In genomic region chr6:6143525-6143924, GRCm38 (mm10) we compare ENCODE assay signal across 25 mouse cellular contexts.
A peak's percentile ranks its signal among the peaks of the same experiment; 100 is the strongest.
DNase-seq lines count a peak whose midpoint lies in the region; ATAC-seq lines count a peak whose summit lies in the region.
"Had no signal": no experiment of that assay in that cellular context is flagged by ENCODE, and none has a peak within 500 bp of the region (broad histone marks: within the 10 kb centered on the region; RNA-seq: fewer than 3 reads in every experiment).

No protein-coding gene starts in this region.

- ATAC-seq in limb, embryonic 12.5 days (ENCODE audit: insufficient number of reproducible peaks, insufficient read depth, low FRiP score, low TSS enrichment, low read depth): no peak
- peak; percentile 36; the same call in 1 of the 2 replicates for ATAC-seq in lung, embryonic 16.5 days (ENCODE audit: low read depth)
- ATAC-seq: CD4-positive, CD25-positive, alpha-beta regulatory T cell, adult 4 months; forebrain, embryonic 13.5 days; forebrain, embryonic 16.5 days; hindbrain, postnatal 0 days had no signal

- 27% methylated on average over 7 of the region's 7 CpGs for WGBS in limb, embryonic 12.5 days
- WGBS in limb, embryonic 10.5 days: 46% methylated on average over 7 of the region's 7 CpGs
- 35% methylated on average over 7 of the region's 7 CpGs for WGBS in lung, embryonic 16.5 days

- 0 out of 2 replicates have a peak overlapping the region, but pooled peaks have one; percentile 12 for H3K27ac ChIP-seq in limb, embryonic 12.5 days
- H3K27ac ChIP-seq in limb, embryonic 10.5 days: no peak overlapping the region
- H3K27ac ChIP-seq in lung, embryonic 16.5 days (ENCODE audit: low read length): no peak overlapping the region
- H3K27ac ChIP-seq: forebrain, embryonic 10.5 days; forebrain, embryonic 13.5 days; heart, embryonic 15.5 days; hindbrain, embryonic 14.5 days; hindbrain, postnatal 0 days had no signal

- no peak overlapping the region for H3K9ac ChIP-seq in limb, embryonic 12.5 days (replicated peaks)
- H3K9ac ChIP-seq in lung, embryonic 16.5 days (ENCODE audit: low read length): no peak overlapping the region
- H3K9ac ChIP-seq: forebrain, embryonic 13.5 days; heart, embryonic 12.5 days; heart, embryonic 15.5 days; hindbrain, embryonic 14.5 days had no signal

- H3K27me3 ChIP-seq in limb, embryonic 12.5 days: no peaks in the 10 kb centered on the region
- H3K27me3 ChIP-seq in limb, embryonic 10.5 days (ENCODE audit: low read depth, poor library complexity, severe bottlenecking): no peaks in the 10 kb centered on the region
- H3K27me3 ChIP-seq in lung, embryonic 16.5 days (ENCODE audit: control insufficient read depth, insufficient read depth, low read depth, low read length): no peaks in the 10 kb centered on the region
- H3K27me3 ChIP-seq: forebrain, embryonic 13.5 days; heart, embryonic 12.5 days; heart, embryonic 15.5 days had no signal

- no peak for DNase-seq in limb, embryonic 10.5 days (ENCODE audit: low spot score)
- no peak for DNase-seq in lung, postnatal 4 days
- peak; percentile 54 for DNase-seq in R1 (ENCODE audit: low read depth, low spot score)
- peak; percentile 33 for DNase-seq in lung, postnatal 36 days
- no peak for DNase-seq in ovary, adult 18-20 months (ENCODE audit: low spot score)
- DNase-seq: adrenal gland, postnatal 10 days; adrenal gland, postnatal 36 days; cerebellum, adult 18-20 months; cerebellum, adult 9-10 months; cerebellum, postnatal 14 days; gastrocnemius, postnatal 10 days; gastrocnemius, postnatal 36 days; heart, adult 18-20 months; heart, postnatal 10 days; heart, postnatal 36 days had no signal

- peaks cover 16% of the 10 kb centered on the region for H3K36me3 ChIP-seq in limb, embryonic 12.5 days
- H3K36me3 ChIP-seq in limb, embryonic 10.5 days: peaks cover 24% of the 10 kb centered on the region
- H3K36me3 ChIP-seq in lung, embryonic 16.5 days (ENCODE audit: control insufficient read depth, insufficient read depth, low read length): no peaks in the 10 kb centered on the region

- H3K4me3 ChIP-seq in limb, embryonic 12.5 days (replicated peaks): no peak overlapping the region
- H3K4me3 ChIP-seq in limb, embryonic 10.5 days: no peak overlapping the region
- no peak overlapping the region for H3K4me3 ChIP-seq in lung, embryonic 16.5 days (ENCODE audit: low read length)
- H3K4me3 ChIP-seq: forebrain, embryonic 10.5 days; forebrain, embryonic 13.5 days; heart, embryonic 12.5 days; heart, embryonic 15.5 days had no signal

- peaks cover 15% of the 10 kb centered on the region for H3K4me1 ChIP-seq in limb, embryonic 12.5 days (replicated peaks)
- H3K4me1 ChIP-seq in limb, embryonic 10.5 days: peaks cover 9% of the 10 kb centered on the region
- H3K4me1 ChIP-seq in lung, embryonic 16.5 days (replicated peaks; ENCODE audit: control insufficient read depth, insufficient read depth, low read length): no peaks in the 10 kb centered on the region
- H3K4me1 ChIP-seq: heart, embryonic 12.5 days; heart, embryonic 15.5 days had no signal

- H3K9me3 ChIP-seq in limb, embryonic 12.5 days: 0 out of 2 replicates have a peak, but pooled peaks cover 3% of the 10 kb centered on the region
- H3K9me3 ChIP-seq in limb, embryonic 10.5 days (replicated peaks): no peaks in the 10 kb centered on the region
- H3K9me3 ChIP-seq in lung, embryonic 16.5 days (ENCODE audit: control insufficient read depth, low read length): no peaks in the 10 kb centered on the region
- H3K9me3 ChIP-seq: forebrain, embryonic 10.5 days; forebrain, embryonic 13.5 days; heart, embryonic 15.5 days had no signal

- no peak overlapping the region for H3K4me2 ChIP-seq in limb, embryonic 12.5 days
- H3K4me2 ChIP-seq in lung, embryonic 16.5 days (ENCODE audit: low read depth, low read length): no peak overlapping the region
- H3K4me2 ChIP-seq: forebrain, embryonic 13.5 days; heart, embryonic 12.5 days; heart, embryonic 15.5 days; hindbrain, embryonic 14.5 days had no signal

Comparison
In these comparisons a context has a peak if more than half of its experiments do, and no peak if none do; other contexts are left out.
1. DNase-seq: peak in R1 (single experiment) and lung, postnatal 36 days (single experiment); none in limb, embryonic 10.5 days (single experiment), lung, postnatal 4 days (0 of 2) and ovary, adult 18-20 months (single experiment).